Mouse (Mus musculus) midbrain, embryonic 14.5 days (tissue): ENCODE data around the gene Iqcg. TPM values are rescaled to one million over a fixed set of nuclear protein-coding genes. Genes with fewer than 3 reads are reported as not detected.

Experiments
- ATAC-seq: fragments of 200-750 bp; cut with Nextera tagmentation; 2 replicates; pipeline ENCODE4 v1.8.0; 2017; ENCODE audit warnings: moderate number of reproducible peaks, moderate library complexity; ENCODE audit not compliant: low FRiP score, low TSS enrichment
- DNase-seq: peaks from one replicate; pipeline ENCODE4 v3.0.0-alpha.2; 2015
- H3K27ac ChIP-seq: fragments of 300-500 bp; sonication (generic); replicated peaks from 2 replicates; pipeline ENCODE4 v1.5.1; 2014; ENCODE audit warnings: mild to moderate bottlenecking, low read depth, low read length, moderate library complexity
- H3K27me3 ChIP-seq: fragments of 300-500 bp; sonication (generic); 2 replicates; pipeline ENCODE4 v1.6.1; 2014; ENCODE audit warnings: low read length, control low read depth, mixed read lengths; ENCODE audit not compliant: control insufficient read depth, insufficient read depth
- H3K36me3 ChIP-seq: fragments of 300-500 bp; sonication (generic); 2 replicates; pipeline ENCODE4 v1.6.1; 2014; ENCODE audit warnings: low read length, control low read depth; ENCODE audit not compliant: control insufficient read depth, insufficient read depth
- H3K4me1 ChIP-seq: fragments of 300-500 bp; sonication (generic); 2 replicates; pipeline ENCODE4 v1.6.1; 2014; ENCODE audit warnings: mild to moderate bottlenecking, antibody characterized with exemption, low read length, control low read depth; ENCODE audit not compliant: control insufficient read depth, insufficient read depth
- H3K4me2 ChIP-seq: fragments of 300-500 bp; sonication (generic); 2 replicates; pipeline ENCODE4 v1.6.1; 2014; ENCODE audit warnings: mild to moderate bottlenecking, low read length, moderate library complexity
- H3K4me3 ChIP-seq: fragments of 300-500 bp; sonication (generic); replicated peaks from 2 replicates; pipeline ENCODE4 v1.5.1; 2014; ENCODE audit warnings: low read depth, low read length
- H3K9ac ChIP-seq: fragments of 300-500 bp; sonication (generic); replicated peaks from 2 replicates; pipeline ENCODE4 v1.6.1; 2014; ENCODE audit warnings: mild to moderate bottlenecking, low read length, moderate library complexity
- H3K9me3 ChIP-seq: fragments of 300-500 bp; sonication (generic); 2 replicates; pipeline ENCODE4 v1.6.1; 2016; ENCODE audit warnings: low read length, control low read depth, mixed read lengths; ENCODE audit not compliant: control insufficient read depth
- WGBS: fragments of 180-500 bp; shearing (Covaris S2); extraction: QIAGEN DNeasy Blood & Tissue Kit; methylation state at CpG from one replicate; pipeline ENCODE4 v1.1.7; 2014; 5-methylcytosine and 5-hydroxymethylcytosine counted together
- microRNA counts: library from miRNA; unstranded; fragments of <30 nt; microRNA quantifications from one replicate; lab custom pipeline; 2016
- microRNA-seq: library from miRNA; unstranded; fragments of <30 nt; microRNA quantifications from one replicate; pipeline ENCODE4, GENCODE M21; 2016
- polyA plus RNA-seq: library from polyadenylated mRNA; unstranded; fragments of >200 nt; fragmentation: Nextera tagmentation; extraction: Ambion mirVana; gene quantifications from 2 replicates; pipeline ENCODE4 v1.2.1, GENCODE M21; 2014

Gene Iqcg
- polyA plus RNA-seq, 1 experiment from 2014 or later: 6.2 TPM

DNA sequence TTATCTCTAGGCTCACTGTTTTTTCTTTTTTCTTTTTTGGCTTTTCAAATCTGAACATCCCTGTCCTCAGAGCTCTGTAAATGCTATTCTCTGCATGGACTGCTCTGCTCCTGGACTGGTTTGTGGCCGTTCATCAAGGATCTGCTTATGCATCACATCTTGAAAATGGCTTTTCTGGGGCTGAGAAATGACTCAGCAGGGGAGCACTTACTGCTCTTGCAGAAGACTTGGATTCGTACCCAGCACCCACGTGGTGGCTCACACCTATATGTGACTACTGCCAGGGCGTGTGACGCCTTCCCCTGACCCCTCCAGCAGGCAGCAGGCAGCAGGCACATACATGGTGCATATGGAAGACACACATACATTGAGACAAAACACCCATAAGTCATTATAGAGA lies 63.9 kb downstream of the Iqcg start:
- 90% methylated on average over 5 of the region's 5 CpGs for WGBS
- Histone ChIP-seq H3K4me2 (no peak overlapping the region), H3K9me3 (no peaks in the 10 kb centered on the region), H3K4me3 (no peak overlapping the region), H3K27me3 (no peaks in the 10 kb centered on the region), H3K9ac (no peak overlapping the region), H3K36me3 (peaks cover 70% of the 10 kb centered on the region), H3K4me1 (no peaks in the 10 kb centered on the region), H3K27ac (no peak overlapping the region)
- ATAC-seq: no peak
- DNase-seq: no peak

DNA sequence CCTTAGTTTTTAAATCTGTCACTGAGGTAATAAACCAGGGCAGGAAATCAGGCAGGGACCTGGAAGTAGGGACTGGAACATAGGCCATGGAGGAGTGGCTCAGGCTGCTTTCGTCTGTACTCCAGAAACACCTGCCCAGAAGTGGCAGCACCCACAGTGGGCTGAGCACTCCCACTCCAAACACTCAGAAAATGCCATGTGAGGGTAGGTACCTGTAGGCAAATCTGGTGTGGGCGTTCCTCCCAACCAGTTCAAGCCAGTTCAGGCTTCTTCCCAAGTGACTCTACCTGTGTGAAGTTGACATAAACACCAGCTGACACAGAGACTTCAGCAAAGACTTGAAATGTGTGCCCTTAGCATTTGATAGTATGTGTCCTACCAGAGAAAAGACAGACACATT lies 71.4 kb downstream of the Iqcg start:
- Histone ChIP-seq H3K9me3 (no peaks in the 10 kb centered on the region), H3K27me3 (no peaks in the 10 kb centered on the region), H3K4me3 (no peak overlapping the region), H3K4me1 (no peaks in the 10 kb centered on the region), H3K4me2 (no peak overlapping the region), H3K9ac (no peak overlapping the region), H3K27ac (no peak overlapping the region), H3K36me3 (peaks cover 61% of the 10 kb centered on the region)
- ATAC-seq (no peak), DNase-seq (no peak)
- WGBS: 92% methylated on average over 2 of the region's 2 CpGs

DNA sequence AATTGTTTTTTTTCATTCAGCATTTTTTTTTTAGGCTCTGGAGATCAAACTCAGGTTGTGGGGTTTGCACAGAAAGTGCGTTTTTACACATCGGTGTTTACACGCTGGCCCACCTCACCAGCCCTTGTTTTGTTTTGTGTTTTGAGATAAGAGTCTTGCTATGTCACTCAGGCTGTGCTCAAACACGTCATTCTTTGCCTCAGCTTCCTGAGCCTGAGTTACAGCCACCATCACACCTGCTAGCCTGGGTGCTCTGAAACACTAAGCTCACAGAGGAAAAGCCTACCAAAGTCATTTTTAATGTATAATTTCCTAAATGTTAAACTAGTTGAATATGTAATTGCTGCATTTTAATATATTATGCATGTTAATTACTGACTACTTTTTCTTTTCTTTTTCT lies 74.6 kb downstream of the Iqcg start:
- H3K9ac ChIP-seq: no peak overlapping the region
- H3K4me3 ChIP-seq: no peak overlapping the region
- H3K9me3 ChIP-seq: no peaks in the 10 kb centered on the region
- H3K4me1 ChIP-seq: no peaks in the 10 kb centered on the region
- DNase-seq: no peak
- no peak for ATAC-seq
- H3K27me3 ChIP-seq: no peaks in the 10 kb centered on the region
- 93% methylated on average over 4 of the region's 4 CpGs for WGBS
- peaks cover 62% of the 10 kb centered on the region for H3K36me3 ChIP-seq
- no peak overlapping the region for H3K4me2 ChIP-seq
- H3K27ac ChIP-seq: no peak overlapping the region

DNA sequence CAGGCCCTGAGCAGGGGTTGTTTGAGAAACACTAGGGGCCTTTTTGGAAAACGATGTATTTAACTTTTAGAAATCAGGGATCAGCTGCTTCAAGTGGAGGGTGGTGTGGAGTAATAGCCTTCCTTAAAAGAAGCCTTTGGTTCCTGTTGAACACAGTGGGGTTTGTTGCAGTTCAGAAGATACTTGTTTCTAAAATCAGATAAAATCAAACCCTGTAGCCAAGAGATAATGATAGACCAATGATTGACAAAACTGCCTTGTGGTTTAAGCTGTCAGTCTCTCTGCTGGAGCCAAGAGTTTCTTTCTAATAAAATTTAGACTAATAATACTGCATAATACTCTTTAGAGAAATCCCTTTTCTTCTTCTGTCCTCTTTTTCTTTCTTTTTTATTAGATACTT lies 75.8 kb downstream of the Iqcg start:
- Histone ChIP-seq H3K4me2 (no peak overlapping the region), H3K4me3 (no peak overlapping the region), H3K27me3 (no peaks in the 10 kb centered on the region), H3K9ac (no peak overlapping the region), H3K27ac (no peak overlapping the region), H3K9me3 (no peaks in the 10 kb centered on the region), H3K36me3 (peaks cover 58% of the 10 kb centered on the region), H3K4me1 (no peaks in the 10 kb centered on the region)
- DNase-seq (no peak), ATAC-seq (no peak)
- 88% methylated on average over 1 of the region's 1 CpGs for WGBS

DNA sequence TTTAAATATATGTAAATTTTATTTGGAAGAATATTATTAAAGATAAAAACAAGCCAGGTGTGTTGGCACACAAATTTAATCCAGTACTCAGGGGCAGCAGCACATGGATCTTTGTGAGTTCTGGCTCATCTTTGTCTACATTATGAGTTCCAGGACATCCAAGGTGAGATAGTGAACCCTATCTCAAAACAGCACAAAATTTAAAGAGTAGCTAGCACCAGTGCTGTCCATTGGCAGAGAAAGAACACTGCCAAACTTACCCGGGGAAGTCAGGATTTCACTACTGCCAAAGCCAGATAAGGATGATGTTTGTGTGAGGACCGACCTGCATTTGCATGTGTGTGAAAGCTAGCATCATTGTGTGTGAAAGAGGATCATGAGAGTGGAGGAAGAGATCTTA lies 83.0 kb downstream of the Iqcg start:
- no peak for DNase-seq
- no peaks in the 10 kb centered on the region for H3K9me3 ChIP-seq

DNA sequence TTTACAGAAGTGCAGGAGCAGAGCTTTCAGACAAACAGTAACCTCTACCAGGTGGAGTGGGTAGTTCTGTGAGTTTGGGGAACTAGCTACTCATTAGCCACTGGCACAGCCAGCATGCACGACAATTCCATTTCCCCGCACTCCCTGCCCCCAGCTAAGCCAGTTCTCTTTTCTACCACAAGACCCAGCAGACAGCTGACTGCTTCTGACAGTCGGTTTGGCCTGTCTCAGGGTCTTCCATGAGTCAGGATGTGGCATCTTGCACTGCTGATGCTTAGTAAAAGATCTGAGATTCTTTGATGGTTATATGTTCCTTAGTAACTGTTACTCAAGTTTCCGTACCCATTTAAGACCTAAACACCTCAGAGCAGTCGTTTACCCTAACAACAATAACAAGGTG lies 83.5 kb downstream of the Iqcg start:
- DNase-seq (no peak), ATAC-seq (no peak)
- WGBS: 81% methylated on average over 5 of the region's 5 CpGs
- H3K9me3 ChIP-seq: no peaks in the 10 kb centered on the region
- no peaks in the 10 kb centered on the region for H3K4me1 ChIP-seq
- H3K27ac ChIP-seq: no peak overlapping the region
- peaks cover 28% of the 10 kb centered on the region for H3K36me3 ChIP-seq
- no peak overlapping the region for H3K4me2 ChIP-seq
- H3K4me3 ChIP-seq: no peak overlapping the region
- H3K9ac ChIP-seq: no peak overlapping the region
- no peaks in the 10 kb centered on the region for H3K27me3 ChIP-seq

More for the DNA sequence above, 83.0 kb downstream of the Iqcg start:
- WGBS: 84% methylated on average over 2 of the region's 2 CpGs
- no peak overlapping the region for H3K4me3 ChIP-seq
- H3K27ac ChIP-seq: no peak overlapping the region
- H3K4me1 ChIP-seq: no peaks in the 10 kb centered on the region
- H3K36me3 ChIP-seq: peaks cover 30% of the 10 kb centered on the region
- no peak overlapping the region for H3K4me2 ChIP-seq
- ATAC-seq: no peak
- H3K27me3 ChIP-seq: no peaks in the 10 kb centered on the region
- H3K9ac ChIP-seq: no peak overlapping the region

MicroRNAs within 50 kb of the gene (microRNA counts, 519-probe panel; counts per million panel counts)
- microRNA mmu-miR-1947 (lab: Ali Mortazavi, UCI): not detected

Small RNAs within 50 kb of the gene (microRNA-seq; reads per million reads assigned to microRNA genes)
- gene Gm22231 (not detected), gene Mir1947 (8.7 reads per million, percentile 33 among the genes with 10 or more reads in this experiment)

Other genes starting within 250 kb of the Iqcg start
- not detected in 2 replicates for gene Smbd1, start 245.7 kb downstream of the Iqcg start, polyA plus RNA-seq
- 167 and 171 TPM in 2 replicates for gene Fyttd1, start 178.7 kb downstream of the Iqcg start, polyA plus RNA-seq
- gene Rubcn, start 178.5 kb downstream of the Iqcg start, polyA plus RNA-seq: 30.0 TPM in 2 replicates
- gene Lrch3, start 142.1 kb downstream of the Iqcg start, polyA plus RNA-seq: 35.2 and 51.7 TPM in 2 replicates
- 477 and 558 TPM in 2 replicates for gene Rpl35a, start 235 bp upstream of the Iqcg start, polyA plus RNA-seq
- 2.9 and 3.2 TPM in 2 replicates for gene Lmln, start 6.3 kb upstream of the Iqcg start, polyA plus RNA-seq
- 16.4 and 21.5 TPM in 2 replicates for gene Osbpl11, start 128.9 kb upstream of the Iqcg start, polyA plus RNA-seq
- gene Snx4, start 195.2 kb upstream of the Iqcg start, polyA plus RNA-seq: 77.8 and 98.2 TPM in 2 replicates